Mouse (Mus musculus) c-Kit-positive CD71-positive TER-119-positive erythroid progenitor cells, embryonic 14.5 days (primary cell): ENCODE measurements around the gene B3gntl1.
A peak's percentile ranks its signal among the peaks of the same experiment; 100 is the strongest.
"Not testable (repeated sequence)": the region's sequence is repeated elsewhere in the genome, so short reads cannot be mapped to it uniquely, and the experiment has no call there.

ENCODE experiments used
- DNase-seq: peaks from one replicate; pipeline ENCODE4 v3.0.0-alpha.2; 2013; ENCODE audit warnings: low spot score

Gene B3gntl1

GRCm38 (mm10) chr11:121685491-121686001 lies 12.6 kb upstream of the B3gntl1 start:
- DNase-seq, result no peak

GRCm38 (mm10) chr11:121683243-121683642 lies 10.3 kb upstream of the B3gntl1 start:
- no peak for DNase-seq

- no peak for DNase-seq
These were observed 7.8 kb upstream of the B3gntl1 start for GRCm38 (mm10) chr11:121680750-121681149.

DNA sequence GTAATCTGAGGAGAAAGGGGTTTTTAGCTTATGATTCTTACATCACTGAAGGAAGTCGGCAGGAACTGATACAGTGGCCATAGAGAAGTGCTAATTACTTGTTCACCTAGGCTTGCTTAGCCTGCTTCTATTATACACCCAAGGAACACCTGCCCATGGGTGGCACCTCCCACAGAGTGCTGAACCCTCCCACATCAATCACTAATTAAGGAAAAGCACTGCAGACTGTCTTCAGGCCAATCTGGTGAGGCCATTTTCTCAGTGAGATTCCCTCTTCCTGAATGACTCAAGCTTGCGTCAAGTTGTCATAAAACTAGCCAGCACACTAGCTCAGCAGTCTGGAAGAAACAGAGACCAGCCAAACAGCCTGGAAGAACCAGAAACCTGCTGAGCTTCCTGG lies 6.6 kb upstream of the B3gntl1 start:
- DNase-seq, result no peak

GRCm38 (mm10) chr11:121676836-121677235 lies 3.9 kb upstream of the B3gntl1 start:
- no peak for DNase-seq

- no peak for DNase-seq
These were observed 676 bp upstream of the B3gntl1 start for GRCm38 (mm10) chr11:121673629-121674028.

DNA sequence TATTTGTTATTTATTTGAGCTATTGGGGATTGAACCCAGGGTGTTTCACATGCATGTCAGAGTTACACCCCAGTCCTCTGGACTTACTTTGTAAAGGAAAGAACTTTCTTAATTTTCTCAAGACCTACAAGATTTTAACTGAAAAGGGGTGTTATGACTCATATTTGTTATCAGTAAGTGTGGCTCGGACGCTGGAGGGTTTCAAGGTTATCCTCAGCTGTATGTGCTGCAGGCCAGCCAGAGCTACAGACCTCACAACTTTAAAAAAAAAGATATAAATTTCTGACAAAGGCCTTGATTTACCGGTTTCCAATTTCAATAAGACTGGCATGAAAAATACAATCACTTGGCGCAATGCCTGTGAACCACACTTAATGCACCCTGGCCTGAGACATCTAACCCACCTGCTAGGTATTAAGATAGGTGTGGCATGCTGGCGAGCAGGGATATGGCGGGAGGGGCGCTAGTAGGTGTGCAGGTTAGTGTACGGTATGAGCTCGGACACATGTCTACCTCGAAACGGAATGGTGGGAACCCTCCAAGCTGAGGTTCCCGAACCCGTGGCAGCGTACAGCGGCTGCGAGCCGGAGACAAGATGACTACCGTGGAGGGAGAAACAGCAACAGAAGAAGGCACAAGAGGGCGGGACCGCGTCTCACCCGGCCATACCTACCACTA lies 502 bp downstream of the B3gntl1 start:
- no peak for DNase-seq

- DNase-seq, result no peak
These were observed 2.0 kb downstream of the B3gntl1 start for GRCm38 (mm10) chr11:121670926-121671325.

DNA sequence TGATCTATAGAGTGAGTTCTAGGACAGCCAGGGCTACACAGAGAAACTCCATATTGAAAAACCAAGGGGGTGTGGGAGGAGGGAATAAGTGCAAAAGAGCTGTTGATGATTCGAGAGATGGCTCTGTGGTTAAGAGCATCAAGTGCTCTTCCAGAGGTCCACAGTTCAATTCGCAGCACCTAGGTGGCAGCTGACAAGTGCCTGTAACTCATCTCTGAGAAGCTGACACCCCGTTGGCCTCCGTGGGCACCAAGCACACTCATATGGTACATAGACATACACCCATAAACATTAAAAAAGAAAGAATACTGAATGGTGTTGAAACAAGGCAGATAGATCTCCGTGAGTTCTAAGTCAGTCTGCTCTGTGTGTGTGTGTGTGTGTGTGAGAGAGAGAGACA lies 4.2 kb downstream of the B3gntl1 start:
- DNase-seq, result no peak

- DNase-seq, result no peak
These were observed 5.4 kb downstream of the B3gntl1 start for GRCm38 (mm10) chr11:121667541-121667940.

GRCm38 (mm10) chr11:121661116-121661515 lies 11.8 kb downstream of the B3gntl1 start:
- no peak for DNase-seq

DNA sequence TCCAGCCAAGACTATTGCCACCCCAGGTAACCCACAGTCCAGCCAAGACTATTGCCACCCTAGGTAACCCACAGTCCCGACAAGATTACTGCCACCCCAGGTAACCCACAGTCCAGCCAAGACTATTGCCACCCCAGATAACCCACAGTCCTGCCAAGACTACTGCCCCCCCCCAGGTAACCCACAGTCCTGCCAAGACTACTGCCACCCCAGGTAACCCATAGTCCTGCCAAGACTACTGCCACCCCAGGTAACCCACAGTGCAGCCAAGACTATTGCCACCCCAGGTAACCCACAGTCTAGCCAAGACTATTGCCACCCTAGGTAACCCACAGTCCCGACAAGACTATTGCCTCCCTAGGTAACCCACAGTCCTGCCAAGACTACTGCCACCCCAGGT lies 12.3 kb downstream of the B3gntl1 start:
- not testable (repeated sequence) for DNase-seq

DNA sequence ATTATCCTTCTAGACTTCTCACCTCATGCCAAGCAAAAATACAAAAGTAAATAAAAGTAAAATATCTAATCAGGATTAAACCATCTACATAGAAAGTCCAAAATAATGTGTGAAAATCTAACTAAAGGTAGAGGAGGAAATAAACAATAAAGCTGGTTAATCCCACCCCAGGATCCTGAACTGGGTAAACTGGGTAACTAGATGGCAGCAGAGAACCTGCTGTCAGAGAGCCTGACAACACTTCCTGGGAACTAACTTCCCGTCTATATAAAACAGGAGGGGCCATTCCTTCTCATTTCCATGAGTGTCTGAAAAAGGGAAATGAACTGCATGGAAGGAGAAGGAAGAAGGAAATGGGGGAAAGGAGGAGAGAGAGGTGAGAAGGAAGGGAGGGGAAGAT lies 14.8 kb downstream of the B3gntl1 start:
- DNase-seq, result no peak

GRCm38 (mm10) chr11:121655807-121656511 lies 17.0 kb downstream of the B3gntl1 start:
- no peak for DNase-seq

- no peak for DNase-seq
These were observed 17.7 kb downstream of the B3gntl1 start for GRCm38 (mm10) chr11:121655166-121655806.

- DNase-seq, result no peak
These were observed 18.5 kb downstream of the B3gntl1 start for GRCm38 (mm10) chr11:121654406-121654945.

- no peak for DNase-seq
These were observed 19.3 kb downstream of the B3gntl1 start for GRCm38 (mm10) chr11:121653631-121654030.

- peak; percentile 47 for DNase-seq
These were observed 20.2 kb downstream of the B3gntl1 start for GRCm38 (mm10) chr11:121652547-121653305.

GRCm38 (mm10) chr11:121651983-121652382 lies 21.0 kb downstream of the B3gntl1 start:
- DNase-seq, result no peak

- DNase-seq, result no peak
These were observed 21.4 kb downstream of the B3gntl1 start for GRCm38 (mm10) chr11:121651556-121651955.

GRCm38 (mm10) chr11:121650668-121651067 lies 22.3 kb downstream of the B3gntl1 start:
- DNase-seq, result no peak

- no peak for DNase-seq
These were observed 23.1 kb downstream of the B3gntl1 start for GRCm38 (mm10) chr11:121649900-121650299.
